Comparison of ENCODE assay signal across 8 mouse cellular contexts in genomic region chr6:50806376-50807077, GRCm38 (mm10).
DNase-seq lines count a peak whose midpoint lies in the region; ATAC-seq and TF ChIP-seq lines count a peak whose summit lies in the region.

No protein-coding gene starts in this region.

- no peak overlapping the region for H3K4me3 ChIP-seq in thymus, adult 2 months (ENCODE audit: control insufficient read depth, insufficient read depth, low read length)
- H3K4me3 ChIP-seq in forebrain, embryonic 12.5 days (replicated peaks) = no peak overlapping the region
- H3K4me3 ChIP-seq in hindbrain, postnatal 0 days (ENCODE audit: low read length) = no peak overlapping the region
- no peak overlapping the region for H3K4me3 ChIP-seq in limb, embryonic 13.5 days

- H3K9me3 ChIP-seq in forebrain, embryonic 12.5 days = no peaks in the 10 kb centered on the region
- no peaks in the 10 kb centered on the region for H3K9me3 ChIP-seq in hindbrain, postnatal 0 days (ENCODE audit: low read length)
- H3K9me3 ChIP-seq in limb, embryonic 13.5 days = no peaks in the 10 kb centered on the region

- H3K4me1 ChIP-seq in thymus, adult 2 months (replicated peaks; ENCODE audit: control insufficient read depth, insufficient read depth, low read length) = no peaks in the 10 kb centered on the region
- H3K4me1 ChIP-seq in forebrain, embryonic 12.5 days = peaks cover 29% of the 10 kb centered on the region
- H3K4me1 ChIP-seq in hindbrain, postnatal 0 days (ENCODE audit: insufficient read depth, low read length) = peaks cover 3% of the 10 kb centered on the region; the same call in 1 of the 2 replicates
- peaks cover 48% of the 10 kb centered on the region for H3K4me1 ChIP-seq in limb, embryonic 13.5 days

- H3K9ac ChIP-seq in forebrain, embryonic 12.5 days = no peak overlapping the region
- no peak overlapping the region for H3K9ac ChIP-seq in hindbrain, postnatal 0 days (replicated peaks; ENCODE audit: low read length)
- no peak overlapping the region for H3K9ac ChIP-seq in limb, embryonic 13.5 days

- ATAC-seq in forebrain, embryonic 12.5 days (ENCODE audit: low FRiP score) = peak; percentile 60
- peak; percentile 77 for ATAC-seq in hindbrain, postnatal 0 days
- ATAC-seq in limb, embryonic 13.5 days (ENCODE audit: low FRiP score, low read depth) = 0 out of 2 replicates have a peak, but pooled peaks have one; percentile 31

- no peak overlapping the region for H3K27ac ChIP-seq in thymus, adult 2 months (ENCODE audit: control insufficient read depth, insufficient read depth, low read length)
- no peak overlapping the region for H3K27ac ChIP-seq in forebrain, embryonic 12.5 days
- H3K27ac ChIP-seq in hindbrain, postnatal 0 days = no peak overlapping the region; the same call in 1 of the 2 replicates
- no peak overlapping the region for H3K27ac ChIP-seq in limb, embryonic 13.5 days

- WGBS in thymus, adult 2 months = 17% methylated on average over 7 of the region's 7 CpGs
- WGBS in forebrain, embryonic 12.5 days = 19% methylated on average over 7 of the region's 7 CpGs
- 19% methylated on average over 7 of the region's 7 CpGs for WGBS in hindbrain, postnatal 0 days
- WGBS in limb, embryonic 13.5 days = 20% methylated on average over 7 of the region's 7 CpGs

- no peak for TF ChIP-seq CTCF in thymus, adult 2 months (IDR thresholded peaks at IDR 0.05; ENCODE audit: borderline replicate concordance, control insufficient read depth, extremely low read depth, insufficient read depth, low read length, poor library complexity)
- peak; percentile 62 for TF ChIP-seq CTCF in brain, embryonic 14.5 days (IDR thresholded peaks at IDR 0.05; ENCODE audit: borderline replicate concordance, extremely low read depth, insufficient read depth, insufficient read length)
- peak; percentile 72 for TF ChIP-seq CTCF in hindbrain, postnatal 0 days (IDR thresholded peaks at IDR 0.05; ENCODE audit: low read depth)

- no peak overlapping the region; the same call in 1 of the 2 replicates for H3K4me2 ChIP-seq in forebrain, embryonic 12.5 days
- H3K4me2 ChIP-seq in hindbrain, postnatal 0 days (ENCODE audit: low read depth, low read length) = no peak overlapping the region
- no peak overlapping the region for H3K4me2 ChIP-seq in limb, embryonic 13.5 days (replicated peaks)

- TF ChIP-seq POLR2A in thymus, adult 2 months (IDR thresholded peaks at IDR 0.05; ENCODE audit: control insufficient read depth, extremely low read depth, insufficient read depth, low read length, poor library complexity) = no peak
- TF ChIP-seq POLR2A in brain, embryonic 14.5 days (IDR thresholded peaks at IDR 0.05; ENCODE audit: borderline replicate concordance, extremely low read depth, insufficient read depth, insufficient read length, poor library complexity, severe bottlenecking) = no peak

- DNase-seq in thymus, adult 2 months = peak; percentile 8
- DNase-seq in thymus, adult 18-20 months = no peak
- peak; percentile 83 for DNase-seq in brain, embryonic 14.5 days (ENCODE audit: low read depth)
- DNase-seq in hindbrain, postnatal 0 days (ENCODE audit: low spot score) = peak; percentile 79
- DNase-seq in neural tube, embryonic 10.5 days (ENCODE audit: extremely low spot score, low spot score) = peak; percentile 71
- DNase-seq in natural killer cell, adult 2 months (ENCODE audit: low spot score in 2 of 2) = no peak

- no peaks in the 10 kb centered on the region for H3K27me3 ChIP-seq in thymus, adult 2 months (ENCODE audit: control insufficient read depth, insufficient read depth, low read length)
- peaks cover 58% of the 10 kb centered on the region for H3K27me3 ChIP-seq in forebrain, embryonic 12.5 days
- H3K27me3 ChIP-seq in hindbrain, postnatal 0 days (ENCODE audit: insufficient read depth, low read length) = no peaks in the 10 kb centered on the region
- peaks cover 63% of the 10 kb centered on the region for H3K27me3 ChIP-seq in limb, embryonic 13.5 days

- H3K36me3 ChIP-seq in thymus, adult 2 months (ENCODE audit: control insufficient read depth, insufficient read depth, low read length) = no peaks in the 10 kb centered on the region
- no peaks in the 10 kb centered on the region for H3K36me3 ChIP-seq in forebrain, embryonic 12.5 days (replicated peaks)
- H3K36me3 ChIP-seq in hindbrain, postnatal 0 days (ENCODE audit: insufficient read depth, low read length) = no peaks in the 10 kb centered on the region
- no peaks in the 10 kb centered on the region for H3K36me3 ChIP-seq in limb, embryonic 13.5 days

Comparison
In these comparisons a context has a peak if more than half of its experiments do, and no peak if none do; other contexts are left out.
1. DNase-seq: peak in thymus, adult 2 months (single experiment), brain, embryonic 14.5 days (single experiment), hindbrain, postnatal 0 days (single experiment) and neural tube, embryonic 10.5 days (single experiment); none in thymus, adult 18-20 months (0 of 2) and natural killer cell, adult 2 months (0 of 2).
2. Peak in every context shown above with its lines, with median percentiles within 50 percentile points of each other: ATAC-seq.